Mouse (Mus musculus) midbrain, embryonic 15.5 days (tissue): ENCODE measurements around the gene Psip1. TPM values are rescaled to one million over a fixed set of nuclear protein-coding genes. Genes with fewer than 3 reads are reported as not detected.
"Not testable (repeated sequence)": the region's sequence is repeated elsewhere in the genome, so short reads cannot be mapped to it uniquely, and the experiment has no call there.

Experiments used
- ATAC-seq: fragments of 200-750 bp; cut with Nextera tagmentation; replicated peaks from 2 replicates; pipeline ENCODE4 v1.8.0; 2017; ENCODE audit warnings: moderate TSS enrichment
- H3K27ac ChIP-seq: fragments of 300-500 bp; sonication (generic); 2 replicates; pipeline ENCODE4 v1.5.1; 2015; ENCODE audit warnings: mild to moderate bottlenecking, inconsistent platforms
- H3K27me3 ChIP-seq: fragments of 300-500 bp; sonication (generic); replicated peaks from 2 replicates; pipeline ENCODE4 v1.6.1; 2015; ENCODE audit warnings: inconsistent platforms
- H3K36me3 ChIP-seq: fragments of 300-500 bp; sonication (generic); replicated peaks from 2 replicates; pipeline ENCODE4 v1.6.1; 2015; ENCODE audit warnings: inconsistent platforms
- H3K4me1 ChIP-seq: fragments of 300-500 bp; sonication (generic); 2 replicates; pipeline ENCODE4 v1.6.1; 2015; ENCODE audit warnings: inconsistent platforms
- H3K4me2 ChIP-seq: fragments of 300-500 bp; sonication (generic); 2 replicates; pipeline ENCODE4 v1.6.1; 2015; ENCODE audit warnings: inconsistent platforms, mild to moderate bottlenecking, moderate library complexity
- H3K4me3 ChIP-seq: fragments of 300-500 bp; sonication (generic); 2 replicates; pipeline ENCODE4 v1.5.1; 2015; ENCODE audit warnings: mild to moderate bottlenecking, inconsistent platforms
- H3K9ac ChIP-seq: fragments of 300-500 bp; sonication (generic); 2 replicates; pipeline ENCODE4 v1.6.1; 2015; ENCODE audit warnings: mild to moderate bottlenecking, inconsistent platforms
- H3K9me3 ChIP-seq: fragments of 300-500 bp; sonication (generic); 2 replicates; pipeline ENCODE4 v1.6.1; 2016; ENCODE audit warnings: inconsistent platforms
- WGBS: fragments of 180-500 bp; shearing (Covaris S2); methylation state at CpG from one replicate; pipeline ENCODE4 v1.1.7; 2015; ENCODE audit warnings: mixed read lengths; 5-methylcytosine and 5-hydroxymethylcytosine counted together
- polyA plus RNA-seq: library from polyadenylated mRNA; unstranded; fragments of >200 nt; fragmentation: Nextera tagmentation; extraction: Ambion mirVana; gene quantifications from 2 replicates; pipeline ENCODE4 v1.2.1, GENCODE M21; 2015

The Psip1 gene
- polyA plus RNA-seq, 1 experiment from 2014 or later, result 273 TPM

DNA sequence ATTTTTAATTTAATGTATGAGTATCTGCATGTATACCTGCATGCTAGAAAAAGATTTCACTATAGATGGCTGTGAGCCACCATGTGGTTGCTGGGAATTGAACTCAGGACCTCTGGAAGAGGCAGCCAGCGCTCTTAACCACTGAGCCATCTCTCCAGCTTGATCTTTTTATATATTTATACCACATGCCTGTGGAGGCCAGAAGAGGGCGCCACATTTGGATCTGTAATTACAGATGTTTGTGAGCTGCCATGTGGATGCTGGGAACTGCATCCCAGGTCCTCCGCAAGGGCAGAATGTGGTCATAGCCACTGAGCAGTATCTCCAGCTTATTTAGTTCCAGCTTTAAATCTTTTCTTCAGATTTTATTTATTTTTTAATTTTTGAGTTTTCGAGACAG is 34.0 kb upstream of the Psip1 start:
- WGBS, result 84% methylated on average over 4 of the region's 4 CpGs
- Histone ChIP-seq H3K36me3 (no peaks in the 10 kb centered on the region), H3K27me3 (no peaks in the 10 kb centered on the region), H3K27ac (no peak overlapping the region), H3K9me3 (no peaks in the 10 kb centered on the region), H3K4me1 (peaks cover 10% of the 10 kb centered on the region), H3K4me3 (no peak overlapping the region), H3K4me2 (no peak overlapping the region), H3K9ac (no peak overlapping the region)
- no peak for ATAC-seq

DNA sequence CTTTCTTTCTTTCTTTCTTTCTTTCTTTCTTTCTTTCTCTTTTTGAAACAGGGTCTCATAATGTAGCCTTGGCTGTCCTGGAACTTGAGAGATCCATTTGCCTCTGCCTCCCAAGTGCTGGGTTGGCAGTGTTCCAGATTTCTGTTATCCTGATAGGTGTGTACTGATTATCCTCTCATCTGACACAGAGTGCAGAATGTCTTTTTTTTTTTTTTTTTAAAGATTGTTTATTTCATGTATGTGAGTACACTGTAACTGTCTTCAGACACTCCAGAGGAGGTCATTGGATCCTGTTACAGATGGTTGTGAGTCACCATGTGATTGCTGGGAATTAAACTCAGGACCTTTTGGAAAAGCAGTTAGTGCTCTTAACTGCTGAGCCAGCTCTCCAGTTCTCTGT is 33.5 kb upstream of the Psip1 start:
- H3K9ac ChIP-seq, result no peak overlapping the region
- H3K4me2 ChIP-seq, result no peak overlapping the region
- no peaks in the 10 kb centered on the region for H3K36me3 ChIP-seq
- no peak overlapping the region for H3K4me3 ChIP-seq
- H3K27me3 ChIP-seq, result no peaks in the 10 kb centered on the region
- H3K9me3 ChIP-seq, result no peaks in the 10 kb centered on the region
- no peak for ATAC-seq
- peaks cover 10% of the 10 kb centered on the region for H3K4me1 ChIP-seq
- no peak overlapping the region for H3K27ac ChIP-seq

DNA sequence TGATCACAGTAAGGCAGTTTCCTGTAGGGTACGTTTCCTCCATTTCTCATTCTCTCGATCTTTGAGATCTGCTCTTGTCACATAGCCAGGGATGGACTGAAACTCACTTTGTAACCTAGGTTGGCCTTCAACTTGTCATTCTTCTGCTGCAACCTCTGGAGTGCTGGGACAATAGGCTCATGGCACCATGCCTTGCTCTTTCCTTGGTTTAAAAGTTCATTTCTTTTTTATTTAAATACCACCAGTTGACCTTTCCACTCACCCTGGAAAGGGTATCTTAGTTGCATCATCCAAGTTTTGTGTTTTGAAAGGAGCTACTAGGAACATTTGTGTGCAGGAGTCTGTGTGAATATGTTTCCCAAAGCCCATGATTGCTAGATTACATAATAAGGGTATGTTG is 32.9 kb upstream of the Psip1 start:
- H3K9me3 ChIP-seq, result no peaks in the 10 kb centered on the region
- 72% methylated on average over 2 of the region's 2 CpGs for WGBS
- no peak overlapping the region for H3K9ac ChIP-seq
- H3K27ac ChIP-seq, result no peak overlapping the region
- ATAC-seq, result no peak
- H3K4me2 ChIP-seq, result no peak overlapping the region
- no peak overlapping the region for H3K4me3 ChIP-seq
- no peaks in the 10 kb centered on the region for H3K27me3 ChIP-seq
- peaks cover 6% of the 10 kb centered on the region for H3K4me1 ChIP-seq
- H3K36me3 ChIP-seq, result no peaks in the 10 kb centered on the region

DNA sequence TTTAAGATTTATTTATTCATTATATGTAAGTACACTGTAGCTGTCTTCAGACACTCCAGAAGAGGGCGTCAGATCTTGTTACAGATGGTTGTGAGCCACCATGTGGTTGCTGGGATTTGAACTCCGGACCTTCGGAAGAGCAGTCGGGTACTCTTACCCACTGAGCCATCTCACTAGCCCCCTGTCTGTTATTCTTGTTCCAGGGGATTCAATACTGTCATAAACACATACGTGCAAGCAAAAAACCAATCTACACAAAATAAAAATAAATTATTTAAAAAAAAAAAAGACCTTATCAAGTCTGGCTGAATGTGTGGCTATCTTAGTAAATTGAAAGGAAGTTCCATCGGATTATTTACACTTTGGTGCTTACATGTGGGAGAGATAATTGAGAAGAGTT is 29.9 kb upstream of the Psip1 start:
- 91% methylated on average over 5 of the region's 6 CpGs for WGBS
- H3K9ac ChIP-seq, H3K27me3 ChIP-seq, ATAC-seq, H3K9me3 ChIP-seq, H3K4me2 ChIP-seq, H3K27ac ChIP-seq, H3K4me1 ChIP-seq, H3K36me3 ChIP-seq, H3K4me3 ChIP-seq: not testable (repeated sequence)

DNA sequence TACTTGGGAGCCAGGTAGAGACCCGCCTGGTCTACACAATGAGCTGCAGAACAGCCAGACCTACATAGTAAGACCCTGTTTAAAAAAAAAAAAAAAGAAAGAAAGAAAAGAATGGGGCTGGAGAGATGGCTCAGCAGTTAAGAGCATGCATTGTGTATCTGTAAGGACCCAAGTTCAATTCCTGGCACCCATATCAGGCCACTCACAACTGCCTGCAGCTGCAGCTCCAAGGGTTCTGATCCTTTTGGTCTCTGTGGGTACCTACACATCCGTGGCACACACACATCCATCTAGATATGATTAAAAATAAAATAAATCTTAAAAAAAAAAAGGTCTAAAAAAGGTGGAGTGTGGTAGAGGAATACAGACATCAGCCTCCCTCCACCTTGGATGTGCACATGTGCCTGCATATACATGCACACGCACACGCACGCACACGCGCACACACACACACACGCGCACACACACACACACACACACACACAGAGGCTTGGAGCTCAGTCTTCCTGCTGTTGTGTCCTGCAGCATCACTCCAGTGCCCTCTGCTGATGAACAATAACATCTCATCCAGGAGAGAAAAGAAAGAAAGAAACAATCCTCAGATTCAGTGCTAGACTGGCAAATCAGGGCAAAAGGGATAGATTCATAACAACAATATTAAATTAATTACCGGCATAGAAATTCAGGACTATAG is 28.9 kb upstream of the Psip1 start:
- no peaks in the 10 kb centered on the region for H3K4me1 ChIP-seq
- no peaks in the 10 kb centered on the region for H3K36me3 ChIP-seq
- 81% methylated on average over 10 of the region's 10 CpGs for WGBS
- no peak overlapping the region for H3K4me3 ChIP-seq
- H3K27me3 ChIP-seq, result no peaks in the 10 kb centered on the region
- no peak for ATAC-seq
- no peak overlapping the region for H3K27ac ChIP-seq
- no peaks in the 10 kb centered on the region for H3K9me3 ChIP-seq
- H3K9ac ChIP-seq, result no peak overlapping the region
- no peak overlapping the region for H3K4me2 ChIP-seq

DNA sequence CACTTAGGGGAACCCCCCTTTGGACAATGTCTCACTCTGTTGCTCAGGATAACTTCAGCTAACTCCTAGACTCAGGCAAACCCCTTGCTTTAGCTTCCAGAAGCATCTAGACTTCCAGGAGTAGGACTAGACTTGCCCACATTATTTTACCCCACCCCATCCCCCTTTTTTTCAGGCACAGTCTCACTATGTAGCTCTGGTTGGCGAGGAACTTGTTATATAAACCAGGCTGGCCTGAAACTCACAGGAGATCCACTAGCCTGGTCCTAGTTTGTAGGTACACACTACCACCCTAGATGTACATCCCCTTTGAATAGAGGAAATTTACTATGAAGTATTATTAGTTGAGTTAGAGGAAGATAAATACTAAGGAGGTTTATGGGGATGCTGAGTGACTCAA is 27.9 kb upstream of the Psip1 start:
- Histone ChIP-seq H3K9ac (no peak overlapping the region), H3K27me3 (no peaks in the 10 kb centered on the region), H3K4me2 (no peak overlapping the region), H3K4me1 (no peaks in the 10 kb centered on the region), H3K9me3 (no peaks in the 10 kb centered on the region), H3K27ac (no peak overlapping the region), H3K4me3 (no peak overlapping the region), H3K36me3 (no peaks in the 10 kb centered on the region)
- ATAC-seq, result no peak
- WGBS, result 91% methylated on average over 1 of the region's 1 CpGs

DNA sequence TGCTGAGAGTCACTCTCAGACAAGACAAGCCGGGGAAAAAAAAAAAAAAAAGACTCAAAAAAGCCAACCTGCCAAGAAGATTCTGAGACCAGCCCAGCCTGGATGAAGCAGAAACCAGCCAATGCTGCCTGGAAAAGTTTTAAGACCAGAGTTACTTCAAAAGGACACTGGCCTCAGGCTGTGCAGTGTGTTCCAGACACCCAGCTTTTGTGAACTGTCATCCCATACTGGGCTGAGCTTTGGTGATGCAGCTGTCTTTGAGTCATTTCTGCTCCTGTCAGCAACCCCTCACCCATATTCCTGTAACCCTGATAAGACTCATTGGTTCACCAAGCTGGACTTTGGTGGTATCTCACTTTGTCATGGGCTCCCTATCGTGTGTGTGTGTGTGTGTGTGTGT is 26.4 kb upstream of the Psip1 start:
- Histone ChIP-seq H3K27me3 (no peaks in the 10 kb centered on the region), H3K36me3 (no peaks in the 10 kb centered on the region), H3K9me3 (no peaks in the 10 kb centered on the region), H3K4me1 (no peaks in the 10 kb centered on the region), H3K4me3 (no peak overlapping the region), H3K4me2 (no peak overlapping the region), H3K27ac (no peak overlapping the region), H3K9ac (no peak overlapping the region)
- 72% methylated on average over 2 of the region's 2 CpGs for WGBS
- no peak for ATAC-seq

DNA sequence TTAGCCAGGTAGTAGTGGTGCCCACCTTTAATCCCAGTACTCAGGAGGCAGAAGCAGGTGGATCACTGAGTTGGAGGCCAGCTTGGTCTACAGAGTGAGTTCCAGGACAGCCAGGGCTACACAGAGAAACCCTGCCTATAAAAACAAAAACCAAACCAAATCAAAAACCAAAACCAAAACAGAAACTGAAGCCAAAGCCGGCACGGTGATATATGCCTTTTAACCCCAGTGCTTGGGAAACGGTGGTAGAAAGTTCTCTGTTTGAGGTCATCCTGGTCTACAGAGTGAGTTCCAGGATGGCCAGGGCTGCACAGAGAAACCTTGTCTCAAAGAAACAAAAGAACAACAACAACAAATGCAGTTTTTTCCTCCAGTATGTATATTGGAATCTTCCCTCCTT is 26.0 kb upstream of the Psip1 start:
- no peaks in the 10 kb centered on the region for H3K27me3 ChIP-seq
- WGBS, result 95% methylated on average over 3 of the region's 3 CpGs
- no peaks in the 10 kb centered on the region for H3K9me3 ChIP-seq
- no peak overlapping the region for H3K4me3 ChIP-seq
- H3K4me2 ChIP-seq, result no peak overlapping the region
- no peaks in the 10 kb centered on the region for H3K36me3 ChIP-seq
- no peak overlapping the region for H3K9ac ChIP-seq
- no peak overlapping the region for H3K27ac ChIP-seq
- no peak for ATAC-seq
- no peaks in the 10 kb centered on the region for H3K4me1 ChIP-seq

DNA sequence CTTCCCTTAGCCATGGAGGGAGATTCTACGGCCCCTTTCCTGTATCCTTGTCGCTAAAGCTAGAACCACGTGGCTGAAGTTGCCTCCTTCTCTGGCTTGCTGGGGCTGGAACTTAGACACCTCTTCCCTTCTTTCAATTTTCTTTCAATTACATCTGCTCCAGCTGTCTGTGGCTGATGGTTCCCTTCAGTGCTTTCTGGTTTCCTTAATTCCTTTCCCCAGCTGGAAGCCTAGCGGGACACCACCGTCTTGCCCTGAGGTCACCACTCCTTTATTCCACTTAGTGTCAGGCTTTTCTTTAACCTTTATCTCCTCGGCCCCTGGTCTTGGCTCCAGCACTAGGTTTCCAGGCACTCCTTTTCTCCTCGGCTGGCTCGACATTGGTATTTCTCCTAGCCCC is 24.8 kb upstream of the Psip1 start:
- H3K9me3 ChIP-seq, result no peaks in the 10 kb centered on the region
- ATAC-seq, result no peak
- H3K27me3 ChIP-seq, result no peaks in the 10 kb centered on the region
- H3K27ac ChIP-seq, result no peak overlapping the region
- H3K9ac ChIP-seq, result no peak overlapping the region
- H3K36me3 ChIP-seq, result no peaks in the 10 kb centered on the region
- WGBS, result 29% methylated on average over 8 of the region's 8 CpGs
- H3K4me3 ChIP-seq, result no peak overlapping the region
- no peaks in the 10 kb centered on the region for H3K4me1 ChIP-seq
- no peak overlapping the region for H3K4me2 ChIP-seq

DNA sequence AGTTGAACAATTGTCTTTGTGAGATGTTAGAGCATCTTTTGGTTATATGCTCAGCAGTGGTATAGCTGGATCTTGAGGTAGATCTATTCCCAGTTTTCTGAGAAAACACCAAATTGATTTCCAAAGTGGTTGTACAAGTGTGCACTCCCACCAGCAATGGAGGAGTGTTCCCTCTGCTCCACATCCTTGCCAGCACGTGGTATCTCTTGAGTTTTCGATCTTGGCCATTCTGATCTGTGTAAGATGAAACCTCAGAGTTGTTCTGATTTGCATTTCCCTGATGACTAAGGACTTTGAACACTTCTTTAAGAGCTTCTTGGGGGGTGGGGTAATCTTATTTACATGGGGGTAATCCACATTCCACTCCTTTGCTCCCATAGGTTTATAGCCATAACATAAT is 23.3 kb upstream of the Psip1 start:
- Histone ChIP-seq H3K9ac (no peak overlapping the region), H3K27me3 (no peaks in the 10 kb centered on the region), H3K27ac (no peak overlapping the region), H3K4me1 (no peaks in the 10 kb centered on the region), H3K9me3 (no peaks in the 10 kb centered on the region), H3K4me2 (no peak overlapping the region), H3K36me3 (no peaks in the 10 kb centered on the region), H3K4me3 (no peak overlapping the region)
- 37% methylated on average over 2 of the region's 2 CpGs for WGBS
- no peak for ATAC-seq

DNA sequence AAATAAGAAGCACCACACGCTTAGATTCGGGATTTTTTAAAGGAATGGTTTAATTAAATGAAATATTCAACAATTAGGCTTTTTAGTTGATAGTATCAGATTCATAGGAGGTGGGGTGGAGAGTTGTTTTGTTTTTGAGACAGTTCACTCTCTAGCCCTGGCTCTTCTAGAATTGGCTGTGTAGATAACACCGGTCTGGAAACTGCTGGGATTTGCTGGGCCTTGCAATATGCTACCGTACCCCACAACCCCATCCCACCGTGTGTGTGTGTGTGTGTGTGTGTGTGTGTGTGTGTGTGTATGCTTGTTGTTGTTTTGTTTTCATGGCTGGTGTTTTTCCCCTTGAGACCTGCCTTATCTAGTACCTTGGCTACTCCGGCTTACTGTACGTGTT is 14.8 kb upstream of the Psip1 start:
- peak; percentile 86 for ATAC-seq
- Histone ChIP-seq H3K27ac (peak overlapping the region; percentile 84), H3K4me3 (peak overlapping the region; percentile 47), H3K9ac (no peak overlapping the region), H3K4me1 (peaks cover 5% of the 10 kb centered on the region), H3K36me3 (no peaks in the 10 kb centered on the region), H3K4me2 (peak overlapping the region; percentile 61), H3K27me3 (no peaks in the 10 kb centered on the region), H3K9me3 (no peaks in the 10 kb centered on the region)
- WGBS, result 23% methylated on average over 7 of the region's 7 CpGs

DNA sequence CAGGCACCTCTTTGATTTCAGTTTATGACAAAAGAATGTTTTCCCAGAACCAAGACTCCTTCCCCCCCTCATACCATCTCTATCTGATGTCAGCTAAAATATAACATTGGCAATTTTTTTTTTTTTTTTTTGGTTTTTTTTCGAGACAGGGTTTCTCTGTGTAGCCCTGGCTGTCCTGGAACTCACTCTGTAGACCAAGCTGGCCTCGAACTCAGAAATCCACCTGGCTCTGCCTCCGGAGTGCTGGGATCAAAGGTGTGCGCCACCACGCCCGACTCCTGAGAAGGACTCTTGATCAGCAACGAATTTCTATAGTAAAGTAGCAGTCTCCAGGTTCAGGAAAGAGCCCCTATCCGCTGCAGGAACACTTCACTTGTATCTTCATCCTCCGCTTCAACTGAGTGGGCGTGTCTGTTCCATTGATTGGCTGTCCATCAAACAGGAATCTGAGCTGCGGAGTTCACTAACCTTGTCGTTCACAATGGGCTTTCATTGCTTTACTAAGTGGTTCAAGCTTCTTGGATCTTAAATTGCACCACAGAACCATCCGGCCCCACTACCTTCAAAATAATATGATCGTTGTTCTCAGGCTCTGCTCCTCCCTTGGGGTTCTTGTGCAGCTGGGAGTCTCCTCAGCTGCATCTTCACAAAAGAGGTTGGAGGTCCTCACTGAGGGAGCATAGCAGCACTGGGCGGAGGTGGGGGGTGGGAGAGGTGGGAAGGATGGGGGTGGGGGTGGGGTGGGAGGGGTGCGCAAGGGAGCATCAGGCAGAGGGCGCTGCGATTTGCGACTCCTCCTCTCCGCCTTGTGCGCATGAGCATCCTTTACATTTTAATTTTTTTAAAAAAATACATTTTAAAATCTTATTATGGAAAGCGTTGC is 14.1 kb upstream of the Psip1 start:
- no peaks in the 10 kb centered on the region for H3K27me3 ChIP-seq
- H3K4me2 ChIP-seq, result peak overlapping the region; percentile 61
- WGBS, result 4% methylated on average over 22 of the region's 22 CpGs
- H3K36me3 ChIP-seq, result no peaks in the 10 kb centered on the region
- peak overlapping the region; percentile 47 for H3K4me3 ChIP-seq
- H3K9me3 ChIP-seq, result no peaks in the 10 kb centered on the region
- peak; percentile 93 for ATAC-seq
- H3K27ac ChIP-seq, result peak overlapping the region; percentile 84
- peak overlapping the region; percentile 52 for H3K9ac ChIP-seq
- peaks cover 5% of the 10 kb centered on the region for H3K4me1 ChIP-seq

DNA sequence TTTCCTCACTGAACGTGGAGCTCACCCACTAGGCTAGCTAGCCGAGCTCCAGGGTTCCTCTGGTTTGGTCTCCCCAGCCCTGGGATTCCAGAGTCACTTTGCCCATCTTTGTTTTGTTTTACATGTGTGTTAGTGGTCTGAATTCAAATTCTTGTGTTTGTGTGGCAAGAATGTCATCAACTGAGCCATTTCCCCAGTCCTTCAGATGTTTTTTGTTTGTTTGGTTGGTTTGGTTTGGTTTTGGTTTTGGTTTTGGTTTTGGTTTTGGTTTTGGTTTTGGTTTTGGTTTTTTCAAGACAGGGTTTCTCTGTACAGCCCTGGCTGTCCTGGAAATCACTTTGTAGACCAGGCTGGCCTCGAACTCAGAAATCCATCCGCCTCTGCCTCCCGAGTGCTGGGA is 10.8 kb upstream of the Psip1 start:
- H3K4me2 ChIP-seq, H3K4me1 ChIP-seq, ATAC-seq, H3K9me3 ChIP-seq, H3K36me3 ChIP-seq, H3K27me3 ChIP-seq, H3K9ac ChIP-seq, H3K4me3 ChIP-seq, H3K27ac ChIP-seq: not testable (repeated sequence)
- 91% methylated on average over 5 of the region's 5 CpGs for WGBS
